Mouse (Mus musculus): ENCODE results near the gene Zfp84. TPM values are rescaled to one million over a fixed set of nuclear protein-coding genes. Genes with fewer than 3 reads are reported as not detected.
"Not testable (repeated sequence)": the region's sequence is repeated elsewhere in the genome, so short reads cannot be mapped to it uniquely, and the experiment has no call there.

The Zfp84 gene
- 8.0 and 8.1 TPM in 2 replicates for polyA plus RNA-seq (2015; fragmentation: Nextera tagmentation; extraction: Ambion mirVana)

- 0% methylated on average over 32 of the region's 32 CpGs for WGBS
- Histone ChIP-seq H3K27me3 (replicated peaks; ENCODE audit: control insufficient read depth, insufficient read depth, low read length) (no peaks in the 10 kb centered on the region), H3K36me3 (ENCODE audit: control insufficient read depth, insufficient read depth, low read length) (peaks cover 5% of the 10 kb centered on the region), H3K9ac (ENCODE audit: low read depth, low read length) (peak within 1 kb of the TSS; percentile 80), H3K4me1 (ENCODE audit: control insufficient read depth, insufficient read depth, low read length) (no peaks in the 10 kb centered on the region), H3K27ac (ENCODE audit: low read length) (peak within 1 kb of the TSS; percentile 94), H3K9me3 (ENCODE audit: control insufficient read depth, low read length) (no peaks in the 10 kb centered on the region), H3K4me3 (ENCODE audit: low read length) (peak within 1 kb of the TSS; percentile 76), H3K4me2 (ENCODE audit: low read depth, low read length) (peak within 1 kb of the TSS; percentile 83)
- ATAC-seq = peak; percentile 98
Observed at GRCm38 (mm10) chr7:29768090-29768900, at the start of gene Zfp84. Gene Zfp84 (plus strand): TSS chr7:29768552.

GRCm38 (mm10) chr7:29725461-29726142, 42.8 kb upstream of the Zfp84 start:
- WGBS = 27% methylated on average over 16 of the region's 17 CpGs
- H3K9me3 ChIP-seq (ENCODE audit: control insufficient read depth, low read length); H3K4me2 ChIP-seq (ENCODE audit: low read depth, low read length); H3K36me3 ChIP-seq (ENCODE audit: control insufficient read depth, insufficient read depth, low read length); H3K27ac ChIP-seq (ENCODE audit: low read length); H3K4me1 ChIP-seq (ENCODE audit: control insufficient read depth, insufficient read depth, low read length); H3K4me3 ChIP-seq (ENCODE audit: low read length); H3K27me3 ChIP-seq (replicated peaks; ENCODE audit: control insufficient read depth, insufficient read depth, low read length); H3K9ac ChIP-seq (ENCODE audit: low read depth, low read length): not testable (repeated sequence)
- peak; percentile 44 for ATAC-seq

GRCm38 (mm10) chr7:29726860-29727259, 41.5 kb upstream of the Zfp84 start, which contains the start of gene Catsperg2:
Gene Catsperg2 (minus strand): TSS chr7:29727032.
- ATAC-seq; H3K9ac ChIP-seq (ENCODE audit: low read depth, low read length); H3K36me3 ChIP-seq (ENCODE audit: control insufficient read depth, insufficient read depth, low read length); H3K9me3 ChIP-seq (ENCODE audit: control insufficient read depth, low read length); H3K4me3 ChIP-seq (ENCODE audit: low read length); H3K27ac ChIP-seq (ENCODE audit: low read length); H3K27me3 ChIP-seq (replicated peaks; ENCODE audit: control insufficient read depth, insufficient read depth, low read length); H3K4me2 ChIP-seq (ENCODE audit: low read depth, low read length); H3K4me1 ChIP-seq (ENCODE audit: control insufficient read depth, insufficient read depth, low read length): not testable (repeated sequence)
- WGBS = 58% methylated on average over 11 of the region's 11 CpGs

DNA sequence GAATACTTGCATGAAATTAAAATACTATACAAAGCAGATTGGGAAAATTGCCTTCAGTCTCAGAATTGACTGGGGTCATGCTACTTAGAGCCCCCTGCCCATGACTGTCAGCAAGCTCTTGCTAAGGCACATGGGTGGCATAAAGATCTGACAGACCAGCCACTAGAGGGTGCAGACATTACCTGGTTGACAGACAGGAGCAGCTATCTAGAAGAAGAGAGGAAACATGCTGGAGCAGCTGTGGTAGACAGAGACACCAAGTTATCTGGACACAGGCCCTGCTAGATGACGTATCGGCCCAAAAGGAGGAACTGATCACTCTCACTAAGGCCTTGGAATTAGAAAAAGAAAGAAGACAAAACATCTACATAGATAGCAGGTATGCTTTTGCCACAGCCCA, 40.3 kb upstream of the Zfp84 start:
- ATAC-seq = no peak
- Histone ChIP-seq H3K27ac (ENCODE audit: low read length) (no peak overlapping the region), H3K9me3 (ENCODE audit: control insufficient read depth, low read length) (peaks cover 7% of the 10 kb centered on the region; the same call in 1 of the 2 replicates), H3K27me3 (replicated peaks; ENCODE audit: control insufficient read depth, insufficient read depth, low read length) (no peaks in the 10 kb centered on the region), H3K4me3 (ENCODE audit: low read length) (no peak overlapping the region), H3K36me3 (ENCODE audit: control insufficient read depth, insufficient read depth, low read length) (no peaks in the 10 kb centered on the region), H3K9ac (ENCODE audit: low read depth, low read length) (no peak overlapping the region), H3K4me2 (ENCODE audit: low read depth, low read length) (no peak overlapping the region), H3K4me1 (ENCODE audit: control insufficient read depth, insufficient read depth, low read length) (no peaks in the 10 kb centered on the region)
- 85% methylated on average over 2 of the region's 2 CpGs for WGBS

DNA sequence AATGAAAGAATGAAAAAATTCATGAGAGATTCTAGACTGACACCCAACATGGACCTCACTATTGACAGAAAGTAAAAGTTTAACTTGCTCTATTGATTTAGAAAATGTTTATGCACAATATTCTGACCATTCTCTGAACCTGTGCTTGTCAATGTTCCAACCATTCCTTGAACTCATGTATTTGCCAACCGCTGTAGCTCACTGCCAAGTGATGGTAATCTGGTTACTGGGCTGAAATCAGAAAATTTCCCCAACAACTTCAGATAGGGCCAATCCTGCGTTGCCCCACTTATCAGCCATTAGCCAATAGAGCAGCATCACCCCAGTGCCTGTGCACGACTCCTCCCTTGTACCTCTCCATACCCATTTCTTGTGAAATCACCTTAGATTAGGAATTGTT, 26.1 kb upstream of the Zfp84 start:
- H3K4me2 ChIP-seq (ENCODE audit: low read depth, low read length) = no peak overlapping the region
- 78% methylated on average over 3 of the region's 3 CpGs for WGBS
- H3K4me3 ChIP-seq (ENCODE audit: low read length) = no peak overlapping the region
- no peak overlapping the region for H3K27ac ChIP-seq (ENCODE audit: low read length)
- H3K27me3 ChIP-seq (replicated peaks; ENCODE audit: control insufficient read depth, insufficient read depth, low read length) = no peaks in the 10 kb centered on the region
- ATAC-seq = no peak
- H3K4me1 ChIP-seq (ENCODE audit: control insufficient read depth, insufficient read depth, low read length) = no peaks in the 10 kb centered on the region
- no peak overlapping the region for H3K9ac ChIP-seq (ENCODE audit: low read depth, low read length)
- H3K36me3 ChIP-seq (ENCODE audit: control insufficient read depth, insufficient read depth, low read length) = no peaks in the 10 kb centered on the region
- no peaks in the 10 kb centered on the region for H3K9me3 ChIP-seq (ENCODE audit: control insufficient read depth, low read length)

- ATAC-seq = no peak
Observed at GRCm38 (mm10) chr7:29760476-29760875, 7.9 kb upstream of the Zfp84 start.

DNA sequence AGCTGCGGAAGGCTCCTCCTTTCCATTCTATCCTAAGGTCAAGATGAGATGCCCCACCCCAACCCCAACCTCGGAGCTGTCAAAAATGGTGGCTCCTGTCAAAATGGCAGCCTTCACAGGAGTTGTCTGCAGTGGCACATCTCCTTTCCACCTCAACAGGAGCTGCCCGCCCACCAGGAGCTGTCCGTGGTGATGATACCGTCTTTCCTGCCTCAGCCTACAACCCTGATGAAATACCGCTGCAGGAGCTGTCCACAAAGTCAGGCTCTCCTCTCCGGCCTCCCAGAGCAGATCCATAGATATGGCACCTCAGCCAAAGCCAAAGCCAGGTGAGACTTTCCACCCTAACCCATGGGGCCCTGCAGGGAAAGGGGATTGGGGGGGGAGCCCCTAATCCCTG, 3.6 kb upstream of the Zfp84 start:
- 79% methylated on average over 7 of the region's 7 CpGs for WGBS
- H3K4me3 ChIP-seq (ENCODE audit: low read length) = no peak overlapping the region

More at GRCm38 (mm10) chr7:29760476-29760875, 7.9 kb upstream of the Zfp84 start:
- H3K4me1 ChIP-seq (ENCODE audit: control insufficient read depth, insufficient read depth, low read length) = no peaks in the 10 kb centered on the region
- H3K36me3 ChIP-seq (ENCODE audit: control insufficient read depth, insufficient read depth, low read length) = no peaks in the 10 kb centered on the region
- H3K27ac ChIP-seq (ENCODE audit: low read length) = no peak overlapping the region
- WGBS = 88% methylated on average over 5 of the region's 5 CpGs
- H3K9ac ChIP-seq (ENCODE audit: low read depth, low read length) = no peak overlapping the region
- H3K27me3 ChIP-seq (replicated peaks; ENCODE audit: control insufficient read depth, insufficient read depth, low read length) = no peaks in the 10 kb centered on the region
- no peak overlapping the region for H3K4me2 ChIP-seq (ENCODE audit: low read depth, low read length)
- 0 out of 2 replicates have a peak, but pooled peaks cover 4% of the 10 kb centered on the region for H3K9me3 ChIP-seq (ENCODE audit: control insufficient read depth, low read length)
- no peak overlapping the region for H3K4me3 ChIP-seq (ENCODE audit: low read length)

GRCm38 (mm10) chr7:29767058-29767686, 1.2 kb upstream of the Zfp84 start:
- Histone ChIP-seq H3K4me2 (ENCODE audit: low read depth, low read length) (peak overlapping the region; percentile 83), H3K27me3 (replicated peaks; ENCODE audit: control insufficient read depth, insufficient read depth, low read length) (no peaks in the 10 kb centered on the region), H3K4me3 (ENCODE audit: low read length) (peak overlapping the region; percentile 76), H3K9me3 (ENCODE audit: control insufficient read depth, low read length) (no peaks in the 10 kb centered on the region), H3K4me1 (ENCODE audit: control insufficient read depth, insufficient read depth, low read length) (no peaks in the 10 kb centered on the region), H3K27ac (ENCODE audit: low read length) (peak overlapping the region; percentile 69), H3K9ac (ENCODE audit: low read depth, low read length) (peak overlapping the region; percentile 68), H3K36me3 (ENCODE audit: control insufficient read depth, insufficient read depth, low read length) (peaks cover 2% of the 10 kb centered on the region)
- ATAC-seq = peak; percentile 55
- under 1% methylated on average over 15 of the region's 15 CpGs for WGBS

More for the DNA sequence above, 3.6 kb upstream of the Zfp84 start:
- Histone ChIP-seq H3K9ac (ENCODE audit: low read depth, low read length) (no peak overlapping the region), H3K27ac (ENCODE audit: low read length) (no peak overlapping the region), H3K4me1 (ENCODE audit: control insufficient read depth, insufficient read depth, low read length) (no peaks in the 10 kb centered on the region), H3K27me3 (replicated peaks; ENCODE audit: control insufficient read depth, insufficient read depth, low read length) (no peaks in the 10 kb centered on the region), H3K9me3 (ENCODE audit: control insufficient read depth, low read length) (no peaks in the 10 kb centered on the region), H3K36me3 (ENCODE audit: control insufficient read depth, insufficient read depth, low read length) (no peaks in the 10 kb centered on the region), H3K4me2 (ENCODE audit: low read depth, low read length) (no peak overlapping the region)
- ATAC-seq = no peak

DNA sequence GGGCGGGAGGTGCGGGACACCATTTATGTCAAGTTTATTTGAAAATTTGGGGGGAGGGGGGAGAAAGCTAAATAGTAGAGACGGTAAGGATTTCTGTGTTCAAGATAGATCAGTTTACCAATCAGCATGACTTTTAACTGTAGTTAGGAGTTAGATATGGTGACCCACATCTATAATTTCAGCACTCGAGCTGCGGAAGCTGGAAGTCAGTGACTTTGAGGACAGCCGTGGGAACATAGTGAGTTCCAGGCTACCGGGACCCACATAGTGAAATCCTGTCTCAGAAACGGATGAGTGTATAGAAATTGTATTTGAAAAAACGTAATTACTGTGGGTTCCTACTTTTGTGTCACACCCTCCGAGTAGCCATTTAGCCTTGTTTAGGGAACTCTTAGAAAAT, 628 bp downstream of the Zfp84 start:
- WGBS = 4% methylated on average over 10 of the region's 10 CpGs
- no peak for ATAC-seq

More for the DNA sequence above, 628 bp downstream of the Zfp84 start:
- Histone ChIP-seq H3K9me3 (ENCODE audit: control insufficient read depth, low read length) (no peaks in the 10 kb centered on the region), H3K36me3 (ENCODE audit: control insufficient read depth, insufficient read depth, low read length) (peaks cover 6% of the 10 kb centered on the region), H3K27ac (ENCODE audit: low read length) (peak overlapping the region; percentile 94), H3K9ac (ENCODE audit: low read depth, low read length) (peak overlapping the region; percentile 80), H3K4me1 (ENCODE audit: control insufficient read depth, insufficient read depth, low read length) (no peaks in the 10 kb centered on the region), H3K4me2 (ENCODE audit: low read depth, low read length) (peak overlapping the region; percentile 64), H3K4me3 (ENCODE audit: low read length) (peak overlapping the region; percentile 76), H3K27me3 (replicated peaks; ENCODE audit: control insufficient read depth, insufficient read depth, low read length) (no peaks in the 10 kb centered on the region)
